Mouse (Mus musculus): Measurements from ENCODE around the gene Lpcat2. TPM values are rescaled to one million over a fixed set of nuclear protein-coding genes. Genes with fewer than 3 reads are reported as not detected.

Gene Lpcat2
- total RNA-seq (2022), result 1 to 10 TPM in 2 of 4 experiments, under 1 TPM in 2; 0.72 to 3.4 (median 1.0) TPM

DNA sequence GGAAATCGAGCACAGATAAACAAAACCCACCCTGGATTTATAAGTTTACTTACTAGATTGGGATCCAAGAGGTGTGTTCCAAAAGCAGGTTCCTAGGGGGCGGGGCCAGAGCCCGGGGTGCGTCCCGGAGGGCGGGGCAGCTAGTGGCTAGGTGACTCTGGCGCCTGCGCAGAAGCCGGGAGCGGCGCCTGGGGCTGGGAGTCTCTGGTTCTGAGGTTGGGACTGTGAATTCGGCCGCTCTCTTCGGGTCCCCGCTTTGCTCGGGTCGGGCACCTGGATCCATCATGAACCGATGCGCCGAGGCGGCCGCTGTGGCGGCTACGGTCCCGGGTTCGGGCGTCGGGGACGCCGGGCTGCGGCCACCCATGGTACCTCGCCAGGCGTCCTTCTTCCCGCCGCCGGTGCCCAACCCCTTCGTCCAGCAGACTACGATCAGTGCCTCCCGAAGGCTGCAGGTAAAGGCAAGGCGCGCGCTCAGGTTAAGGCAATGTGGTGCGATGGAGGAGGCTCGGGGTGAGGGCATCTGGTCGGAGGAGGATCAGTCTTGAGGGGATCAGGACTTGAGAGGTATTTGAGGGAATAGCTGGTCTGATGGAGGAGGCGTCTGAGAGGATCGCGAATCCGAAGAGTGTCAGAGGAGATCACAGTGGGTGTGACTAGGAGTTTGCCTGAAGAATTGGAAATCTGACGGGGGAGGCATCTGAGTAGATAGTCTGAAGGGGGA, at the start of gene Lpcat2:
Gene Lpcat2, plus strand, starts transcription at position 169 of the 724 bp plus-strand sequence.
- DNase-seq (ENCODE audit: low spot score), result peak; percentile 44

- no peak for DNase-seq (ENCODE audit: low spot score)
These were observed 42.4 kb upstream of the Lpcat2 start for GRCm38 (mm10) chr8:92812773-92813172.

- DNase-seq (ENCODE audit: low spot score), result no peak
These were observed 39.5 kb upstream of the Lpcat2 start for GRCm38 (mm10) chr8:92815661-92816060.

DNA sequence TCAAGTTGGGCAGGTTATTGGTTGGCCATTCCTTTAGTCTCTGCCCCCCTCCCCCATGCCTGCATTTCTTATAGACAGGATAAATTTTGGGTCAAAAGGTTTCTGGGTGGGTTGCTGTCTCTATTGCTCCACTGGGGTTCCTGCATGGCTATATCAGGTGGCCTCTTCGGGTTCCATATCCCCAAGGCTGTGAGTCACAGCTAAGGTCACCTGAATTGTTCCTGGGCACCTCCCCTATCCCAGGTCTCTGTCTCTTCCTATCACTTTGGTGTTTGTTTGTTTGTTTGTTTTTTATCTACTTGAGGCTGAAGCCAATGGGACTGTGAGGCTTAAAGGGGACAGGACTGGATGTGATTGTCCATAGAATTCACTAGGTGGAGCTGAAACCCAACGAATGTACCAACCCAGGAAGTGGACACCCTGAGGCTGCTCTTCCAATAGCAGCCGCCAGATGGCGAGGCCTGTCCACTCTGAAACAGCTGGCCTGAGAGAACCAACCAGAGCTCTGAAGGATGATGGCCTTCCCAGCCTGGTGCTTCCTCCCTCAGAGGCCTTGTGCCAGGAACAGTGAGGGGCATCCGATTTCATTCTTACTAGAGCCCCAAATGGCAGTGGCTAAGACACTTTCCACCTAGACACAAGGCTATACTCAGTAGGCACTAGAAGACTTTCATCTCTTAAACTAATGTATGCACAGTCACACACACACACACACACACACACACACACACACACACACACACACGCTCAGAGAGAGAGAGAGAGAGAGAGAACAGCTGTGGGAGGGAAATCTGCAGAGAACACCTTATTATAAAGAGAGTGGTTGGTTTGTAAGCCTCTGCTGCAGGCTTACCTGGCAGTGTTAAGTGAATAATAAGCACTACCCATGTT, 37.0 kb upstream of the Lpcat2 start:
- peak; percentile 90 for DNase-seq (ENCODE audit: low spot score)

- DNase-seq (ENCODE audit: low spot score), result no peak
These were observed 34.0 kb upstream of the Lpcat2 start for GRCm38 (mm10) chr8:92821151-92821550.

DNA sequence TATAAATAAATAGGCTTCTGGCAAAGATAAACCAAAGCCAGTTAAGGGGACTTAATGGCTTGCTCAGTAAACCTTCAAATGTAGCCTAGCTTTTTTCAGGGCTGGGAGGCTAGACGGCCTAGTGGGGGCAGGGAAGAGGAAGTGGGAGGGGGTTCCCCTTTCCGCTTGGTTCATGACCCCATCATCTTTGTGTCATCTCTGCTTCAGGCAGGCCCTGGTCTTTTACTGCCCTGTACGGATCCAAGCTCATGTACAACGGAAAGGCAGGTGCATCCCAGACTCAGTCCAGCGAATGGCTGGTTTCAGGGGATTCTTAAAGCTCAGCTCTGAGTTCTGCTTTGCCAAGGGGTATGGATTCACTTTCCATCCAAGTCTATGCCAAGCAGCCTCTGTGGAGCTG, 32.8 kb upstream of the Lpcat2 start:
- DNase-seq (ENCODE audit: low spot score), result no peak

DNA sequence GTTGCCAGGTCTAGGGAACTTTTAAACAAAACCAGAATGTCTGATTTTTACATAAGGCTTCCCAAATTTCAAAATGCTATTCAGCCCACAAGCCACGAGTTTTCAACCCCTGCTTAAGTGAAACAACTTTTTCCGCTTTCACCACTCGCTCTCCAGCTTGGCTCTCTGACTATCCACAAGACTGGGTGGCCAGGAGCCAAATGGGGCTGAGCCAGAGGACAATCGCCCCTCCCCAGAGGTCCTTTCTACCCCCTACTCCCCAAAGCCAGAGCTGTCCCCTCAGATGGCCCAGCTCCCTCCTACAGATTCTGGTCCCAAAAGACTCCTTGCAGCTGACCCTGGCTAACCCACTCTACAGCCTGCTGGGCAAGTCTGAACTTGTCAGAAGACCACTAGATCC, 29.1 kb upstream of the Lpcat2 start:
- peak; percentile 68 for DNase-seq (ENCODE audit: low spot score)

- DNase-seq (ENCODE audit: low spot score), result peak; percentile 70
These were observed 27.7 kb upstream of the Lpcat2 start, which contains the start of gene Mmp2 for GRCm38 (mm10) chr8:92827243-92828034. Mmp2 (plus strand) TSS chr8:92827291.

DNA sequence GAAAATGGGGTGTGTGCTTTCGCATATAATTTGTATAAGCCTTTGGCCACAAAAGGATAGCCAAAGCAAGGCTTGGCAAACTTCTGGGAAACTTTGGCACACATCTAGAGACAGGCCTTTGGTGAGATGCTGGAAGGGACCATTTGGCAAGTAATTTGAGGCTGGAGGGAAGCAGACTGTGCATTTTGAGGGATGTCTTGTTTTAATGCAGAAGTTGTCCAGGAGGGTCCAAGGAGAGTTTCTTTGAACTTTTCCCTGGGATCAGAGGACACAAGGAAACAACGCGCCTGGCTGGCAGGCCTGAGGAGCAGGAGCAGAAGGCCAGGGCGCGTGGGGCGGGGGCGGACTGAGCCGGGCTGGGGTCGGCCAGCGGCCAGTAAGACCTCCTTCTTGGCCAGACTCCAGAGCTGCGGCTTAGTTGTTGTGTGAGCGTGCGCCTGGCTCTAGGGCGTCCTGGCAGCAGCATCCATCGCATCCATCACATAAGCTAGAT, 26.8 kb upstream of the Lpcat2 start:
- peak; percentile 36 for DNase-seq (ENCODE audit: low spot score)

GRCm38 (mm10) chr8:92834065-92834731, 20.9 kb upstream of the Lpcat2 start:
- DNase-seq (ENCODE audit: low spot score), result no peak

- DNase-seq (ENCODE audit: low spot score), result no peak
These were observed 20.2 kb upstream of the Lpcat2 start for GRCm38 (mm10) chr8:92834786-92835500.

- no peak for DNase-seq (ENCODE audit: low spot score)
These were observed 19.2 kb upstream of the Lpcat2 start for GRCm38 (mm10) chr8:92835901-92836300.

GRCm38 (mm10) chr8:92838616-92839015, 16.5 kb upstream of the Lpcat2 start:
- DNase-seq (ENCODE audit: low spot score), result no peak

- no peak for DNase-seq (ENCODE audit: low spot score)
These were observed 16.0 kb upstream of the Lpcat2 start for GRCm38 (mm10) chr8:92839161-92839560.

GRCm38 (mm10) chr8:92839876-92840275, 15.3 kb upstream of the Lpcat2 start:
- DNase-seq (ENCODE audit: low spot score), result no peak

DNA sequence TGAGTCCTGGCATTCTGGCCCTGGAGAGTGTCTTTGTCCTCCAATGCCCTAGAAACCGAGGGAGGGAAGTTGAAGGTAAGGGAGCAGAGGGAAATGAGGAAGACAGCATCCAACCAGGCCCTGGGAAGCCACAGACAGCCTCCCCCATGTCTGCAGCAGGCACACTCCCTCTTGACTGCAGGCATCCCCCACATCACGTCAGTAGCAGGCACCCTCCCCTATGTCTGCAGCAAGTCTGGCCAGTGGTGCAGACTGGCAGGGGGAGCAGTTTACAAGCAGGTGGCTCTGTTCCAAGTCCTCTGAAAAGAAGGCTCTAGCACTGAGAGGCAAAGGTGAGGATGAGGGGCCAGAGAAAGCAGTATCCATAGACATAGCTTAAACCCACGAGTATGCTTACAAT, 8.5 kb upstream of the Lpcat2 start:
- DNase-seq (ENCODE audit: low spot score), result no peak

GRCm38 (mm10) chr8:92847299-92847698, 7.8 kb upstream of the Lpcat2 start:
- no peak for DNase-seq (ENCODE audit: low spot score)

DNA sequence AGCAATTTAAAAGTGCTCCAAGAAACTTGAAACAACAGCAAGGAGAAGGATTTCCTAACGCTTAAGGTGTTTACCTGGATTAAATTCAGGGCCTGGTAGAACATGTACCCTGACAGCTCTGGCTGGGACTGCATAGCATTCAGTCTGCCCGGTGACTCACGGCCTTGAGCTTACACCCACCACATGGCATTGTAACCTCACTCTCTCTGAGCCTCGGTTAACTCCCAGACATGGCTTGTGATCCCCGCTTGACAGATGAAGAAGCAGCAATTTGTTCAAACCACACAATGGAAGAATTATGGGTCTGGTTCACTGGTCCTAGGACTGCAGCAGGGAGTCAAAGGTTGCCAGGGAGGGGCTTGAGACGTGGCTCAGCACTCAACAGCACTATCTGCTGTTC, 5.9 kb upstream of the Lpcat2 start:
- DNase-seq (ENCODE audit: low spot score), result no peak

GRCm38 (mm10) chr8:92850239-92850638, 4.9 kb upstream of the Lpcat2 start:
- peak; percentile 93 for DNase-seq (ENCODE audit: low spot score)

DNA sequence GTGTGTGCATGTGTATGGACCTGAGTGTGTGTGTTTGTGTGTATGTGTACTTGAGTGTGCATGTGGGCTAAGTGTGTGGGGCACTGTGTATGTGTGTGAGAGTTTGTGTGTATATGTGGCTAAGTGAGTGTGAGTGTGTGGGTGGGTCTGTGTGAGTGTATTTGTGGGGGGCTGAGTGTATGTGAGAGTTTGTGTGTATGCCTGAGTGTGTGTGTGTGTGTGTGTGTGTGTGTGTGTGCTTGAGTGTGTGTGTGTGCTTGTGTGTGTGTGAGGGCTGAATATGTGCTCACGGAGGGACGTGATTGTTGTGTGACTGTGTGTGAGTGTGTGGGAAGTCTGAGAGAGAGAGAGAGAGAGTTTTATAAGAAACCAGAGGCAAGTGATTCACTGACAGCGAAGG, 3.8 kb upstream of the Lpcat2 start:
- no peak for DNase-seq (ENCODE audit: low spot score)

All from heart, adult 8-10 months (tissue).